Mouse (Mus musculus): Measurements from ENCODE around the gene Arhgef40. TPM values are rescaled to one million over a fixed set of nuclear protein-coding genes. Genes with fewer than 3 reads are reported as not detected.
"Not testable (repeated sequence)": the region's sequence is repeated elsewhere in the genome, so short reads cannot be mapped to it uniquely, and the experiment has no call there.

Gene Arhgef40
- polyA plus RNA-seq, 1 experiment from 2014 or later, result 163 TPM

GRCm38 (mm10) chr14:52022709-52023459 lies 38.4 kb downstream of the Arhgef40 start:
- H3K4me1 ChIP-seq, result peaks cover 46% of the 10 kb centered on the region
- peak overlapping the region; percentile 49 for H3K4me3 ChIP-seq
- H3K36me3 ChIP-seq (replicated peaks), result peaks cover 5% of the 10 kb centered on the region; the same call in 1 of the 2 replicates
- H3K27me3 ChIP-seq (replicated peaks; ENCODE audit: low read depth, poor library complexity, severe bottlenecking), result no peaks in the 10 kb centered on the region
- 5% methylated on average over 23 of the region's 23 CpGs for WGBS
- no peaks in the 10 kb centered on the region for H3K9me3 ChIP-seq
- DNase-seq (ENCODE audit: low spot score), result peak; percentile 93
- H3K27ac ChIP-seq (replicated peaks), result peak overlapping the region; percentile 87

- H3K36me3 ChIP-seq (replicated peaks), result no peaks in the 10 kb centered on the region
- WGBS, result 87% methylated on average over 2 of the region's 2 CpGs
- no peak for DNase-seq (ENCODE audit: low spot score)
- no peaks in the 10 kb centered on the region for H3K27me3 ChIP-seq (replicated peaks; ENCODE audit: low read depth, poor library complexity, severe bottlenecking)
- H3K27ac ChIP-seq (replicated peaks), result no peak overlapping the region
- no peaks in the 10 kb centered on the region for H3K9me3 ChIP-seq
- no peak overlapping the region for H3K4me3 ChIP-seq
- H3K4me1 ChIP-seq, result peaks cover 33% of the 10 kb centered on the region
Measured at GRCm38 (mm10) chr14:52024133-52024532, 39.6 kb downstream of the Arhgef40 start.

DNA sequence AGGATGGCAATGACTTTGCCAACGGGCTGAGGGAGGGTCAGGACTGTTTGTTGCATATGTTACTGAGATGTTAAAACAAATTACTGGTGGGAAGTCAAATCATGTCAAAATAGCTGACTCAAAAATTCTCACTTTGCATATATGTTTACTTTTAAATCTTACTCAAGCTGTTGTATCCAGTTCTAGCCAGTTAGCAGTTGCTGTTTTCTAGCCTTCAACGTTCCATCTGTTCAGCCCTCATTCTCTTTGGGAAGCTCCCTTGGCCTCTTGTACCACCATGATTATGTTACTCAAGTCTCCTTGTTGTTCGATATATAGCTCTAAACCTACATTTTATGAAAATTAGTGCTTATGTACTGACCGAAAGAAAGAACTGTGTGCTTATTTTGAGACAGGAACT lies 41.8 kb downstream of the Arhgef40 start:
- H3K36me3 ChIP-seq (replicated peaks), result no peaks in the 10 kb centered on the region
- no peaks in the 10 kb centered on the region for H3K9me3 ChIP-seq
- H3K4me3 ChIP-seq, result no peak overlapping the region
- DNase-seq (ENCODE audit: low spot score), result no peak
- 91% methylated on average over 4 of the region's 4 CpGs for WGBS
- peaks cover 23% of the 10 kb centered on the region for H3K4me1 ChIP-seq
- H3K27me3 ChIP-seq (replicated peaks; ENCODE audit: low read depth, poor library complexity, severe bottlenecking), result no peaks in the 10 kb centered on the region
- no peak overlapping the region for H3K27ac ChIP-seq (replicated peaks)

DNA sequence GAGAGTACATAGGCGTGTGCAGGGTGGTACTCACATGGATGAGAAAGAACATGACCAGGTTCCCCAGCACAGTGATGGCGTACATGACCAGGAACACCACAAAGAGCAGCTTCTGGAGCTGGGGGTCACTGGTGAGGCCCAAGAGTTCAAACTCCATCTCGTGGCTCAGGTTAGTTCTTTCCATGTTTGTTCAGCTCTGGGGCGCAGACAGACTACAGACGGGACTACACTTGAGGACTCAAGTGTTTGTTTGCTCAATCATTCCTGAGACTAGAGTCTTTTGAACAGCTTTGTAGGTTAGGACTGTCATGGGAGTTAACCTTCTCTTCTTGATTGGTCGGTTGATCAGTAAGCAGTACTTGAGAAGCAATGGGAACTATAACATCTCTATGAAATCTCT lies 51.4 kb downstream of the Arhgef40 start:
- WGBS, result 89% methylated on average over 6 of the region's 6 CpGs
- Histone ChIP-seq H3K4me1 (no peaks in the 10 kb centered on the region), H3K27ac (replicated peaks) (no peak overlapping the region), H3K4me3 (no peak overlapping the region), H3K36me3 (replicated peaks) (no peaks in the 10 kb centered on the region), H3K9me3 (no peaks in the 10 kb centered on the region), H3K27me3 (replicated peaks; ENCODE audit: low read depth, poor library complexity, severe bottlenecking) (no peaks in the 10 kb centered on the region)
- DNase-seq (ENCODE audit: low spot score), result no peak

- Histone ChIP-seq H3K9me3 (no peaks in the 10 kb centered on the region), H3K27me3 (replicated peaks; ENCODE audit: low read depth, poor library complexity, severe bottlenecking) (no peaks in the 10 kb centered on the region), H3K36me3 (replicated peaks) (no peaks in the 10 kb centered on the region), H3K4me1 (0 out of 2 replicates have a peak, but pooled peaks cover 5% of the 10 kb centered on the region), H3K27ac (replicated peaks) (no peak overlapping the region), H3K4me3 (no peak overlapping the region)
- no peak for DNase-seq (ENCODE audit: low spot score)
- WGBS, result 90% methylated on average over 5 of the region's 5 CpGs
Measured at GRCm38 (mm10) chr14:52039332-52039731, 54.8 kb downstream of the Arhgef40 start.

- DNase-seq (ENCODE audit: low spot score); H3K4me3 ChIP-seq; H3K27ac ChIP-seq (replicated peaks); H3K36me3 ChIP-seq (replicated peaks); H3K27me3 ChIP-seq (replicated peaks; ENCODE audit: low read depth, poor library complexity, severe bottlenecking); H3K9me3 ChIP-seq: not testable (repeated sequence)
- peaks cover 19% of the 10 kb centered on the region for H3K4me1 ChIP-seq
- WGBS, result 64% methylated on average over 3 of the region's 3 CpGs
Measured at GRCm38 (mm10) chr14:52042359-52042758, 57.8 kb downstream of the Arhgef40 start, which contains the start of gene Olfr221. Gene Olfr221 (minus strand): TSS chr14:52042459.

DNA sequence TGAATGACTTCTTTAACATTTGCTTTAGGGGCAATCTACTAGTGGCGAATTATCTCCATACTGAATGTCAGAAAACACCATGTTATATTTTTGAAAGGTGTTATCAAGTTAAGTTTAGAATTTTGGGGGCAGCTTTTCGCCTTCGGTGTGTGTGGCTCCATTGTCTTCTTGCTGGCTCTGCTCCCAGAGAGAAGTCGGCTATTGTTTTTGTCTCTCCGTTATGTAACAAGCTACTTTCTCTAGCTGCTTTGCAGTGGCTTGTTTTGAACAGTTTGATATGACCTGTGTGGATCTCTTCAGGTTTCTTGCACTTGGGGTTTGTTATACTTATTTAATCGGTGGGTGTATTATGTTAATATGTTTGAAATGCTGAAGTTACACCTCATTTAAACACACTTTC lies 58.9 kb downstream of the Arhgef40 start:
- WGBS, result 76% methylated on average over 6 of the region's 6 CpGs
- H3K27ac ChIP-seq (replicated peaks), result no peak overlapping the region
- H3K36me3 ChIP-seq (replicated peaks), result no peaks in the 10 kb centered on the region
- no peak overlapping the region for H3K4me3 ChIP-seq
- H3K4me1 ChIP-seq, result peaks cover 19% of the 10 kb centered on the region
- H3K9me3 ChIP-seq, result no peaks in the 10 kb centered on the region
- H3K27me3 ChIP-seq (replicated peaks; ENCODE audit: low read depth, poor library complexity, severe bottlenecking), result no peaks in the 10 kb centered on the region
- DNase-seq (ENCODE audit: low spot score), result no peak

GRCm38 (mm10) chr14:52044901-52045678 lies 60.6 kb downstream of the Arhgef40 start:
- H3K27ac ChIP-seq (replicated peaks), result no peak overlapping the region
- H3K4me1 ChIP-seq, result peaks cover 19% of the 10 kb centered on the region
- 11% methylated on average over 8 of the region's 8 CpGs for WGBS
- H3K27me3 ChIP-seq (replicated peaks; ENCODE audit: low read depth, poor library complexity, severe bottlenecking), result no peaks in the 10 kb centered on the region
- no peak overlapping the region for H3K4me3 ChIP-seq
- H3K36me3 ChIP-seq (replicated peaks), result no peaks in the 10 kb centered on the region
- peak; percentile 62 for DNase-seq (ENCODE audit: low spot score)
- no peaks in the 10 kb centered on the region for H3K9me3 ChIP-seq

DNA sequence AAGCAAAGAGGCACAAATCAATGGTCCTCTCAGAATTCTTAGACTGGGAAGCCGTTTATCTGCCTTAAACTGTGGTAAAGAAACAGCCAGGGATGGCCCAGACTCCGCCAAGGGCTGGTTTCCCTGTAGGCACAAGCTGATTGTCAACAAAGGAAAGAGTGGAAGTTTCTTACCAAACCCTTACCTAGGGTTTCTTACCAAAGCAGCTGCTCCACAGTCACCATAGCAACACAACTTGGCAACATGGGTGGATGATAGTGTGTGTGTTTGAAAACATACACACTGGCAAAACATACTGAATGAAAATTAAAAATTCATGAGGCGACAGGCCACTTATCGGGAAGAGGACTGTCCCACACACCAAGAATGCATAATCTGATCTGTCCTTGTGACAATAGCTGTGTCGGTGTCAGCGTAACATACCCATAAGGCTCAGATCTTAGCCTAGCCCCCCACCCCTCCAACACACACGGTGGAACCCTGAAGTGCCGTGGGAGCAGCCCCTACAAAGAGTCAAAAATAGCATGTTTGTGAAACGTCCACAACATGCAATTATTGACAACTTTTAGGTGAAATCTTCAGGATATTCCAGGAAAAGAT lies 61.5 kb downstream of the Arhgef40 start:
- Histone ChIP-seq H3K27me3 (replicated peaks; ENCODE audit: low read depth, poor library complexity, severe bottlenecking) (no peaks in the 10 kb centered on the region), H3K4me3 (no peak overlapping the region), H3K36me3 (replicated peaks) (no peaks in the 10 kb centered on the region), H3K9me3 (no peaks in the 10 kb centered on the region), H3K4me1 (peaks cover 19% of the 10 kb centered on the region), H3K27ac (replicated peaks) (no peak overlapping the region)
- DNase-seq (ENCODE audit: low spot score), result no peak
- WGBS, result 78% methylated on average over 9 of the region's 9 CpGs

GRCm38 (mm10) chr14:52052720-52053119 lies 68.2 kb downstream of the Arhgef40 start:
- H3K36me3 ChIP-seq (replicated peaks); H3K4me1 ChIP-seq; H3K27me3 ChIP-seq (replicated peaks; ENCODE audit: low read depth, poor library complexity, severe bottlenecking); H3K9me3 ChIP-seq; H3K4me3 ChIP-seq; H3K27ac ChIP-seq (replicated peaks); DNase-seq (ENCODE audit: low spot score): not testable (repeated sequence)
- 94% methylated on average over 3 of the region's 3 CpGs for WGBS
